Mouse (Mus musculus) heart, postnatal 36 days (tissue): Measurements from ENCODE around the gene Slc22a12. TPM values are rescaled to one million over a fixed set of nuclear protein-coding genes. Genes with fewer than 3 reads are reported as not detected.

Experiments
- DNase-seq, 2 experiments: peaks; one replicate each; pipeline ENCODE4 v3.0.0; 2021 to 2022
- intact Hi-C: fragments of 180-260 bp; cut with DNase I; formaldehyde crosslinking; loops from one replicate; pipeline ENCODE4 v1.15.1; 2025
- total RNA-seq, 2 experiments: library from RNA; stranded (reverse); gene quantifications; 2 replicates each; pipeline ENCODE4 v1.2.3; 2021

Slc22a12 gene
- total RNA-seq, 2 experiments from 2014 or later: not detected

DNA sequence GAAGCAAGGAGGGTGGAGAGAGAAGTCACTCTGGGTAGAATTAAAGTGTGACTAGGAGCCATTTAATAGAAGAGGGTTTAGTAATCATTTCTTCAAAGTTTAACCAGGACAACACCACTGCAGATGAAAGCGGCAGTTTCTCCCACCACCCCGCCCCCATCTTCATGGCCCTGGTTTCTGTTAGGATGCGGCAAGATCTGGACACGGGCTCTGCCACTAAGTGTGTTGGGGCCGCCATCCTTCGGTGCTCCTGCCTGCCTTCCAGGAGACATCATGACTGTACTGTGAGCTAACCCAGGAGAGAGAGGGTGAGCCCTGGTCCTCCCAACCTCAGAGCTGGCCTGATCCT is 177 bp upstream of the Slc22a12 start:
- intact Hi-C loops: no loop called here
- no peak for DNase-seq

DNA sequence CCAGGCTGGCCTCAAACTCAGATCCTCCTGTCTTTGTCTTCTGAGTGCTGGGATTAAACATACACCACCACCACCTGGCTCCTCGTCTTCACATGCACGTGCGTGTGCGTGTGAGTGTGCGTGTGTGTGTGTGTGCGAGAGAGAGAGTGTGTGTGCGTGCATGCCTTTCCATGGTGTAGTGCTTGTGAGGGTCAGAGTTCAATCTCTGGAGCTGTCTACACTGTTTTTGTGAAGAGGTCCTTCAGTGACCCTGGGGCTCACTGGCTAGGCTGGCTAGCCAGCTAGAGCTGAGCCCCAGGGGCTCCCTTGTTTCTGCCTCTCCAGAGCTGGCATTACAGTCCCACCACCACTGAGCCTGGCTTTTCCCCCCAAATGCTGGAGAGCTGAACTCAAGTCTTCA is 1.3 kb downstream of the Slc22a12 start:
- DNase-seq: no peak
- intact Hi-C loops: no loop called here

DNA sequence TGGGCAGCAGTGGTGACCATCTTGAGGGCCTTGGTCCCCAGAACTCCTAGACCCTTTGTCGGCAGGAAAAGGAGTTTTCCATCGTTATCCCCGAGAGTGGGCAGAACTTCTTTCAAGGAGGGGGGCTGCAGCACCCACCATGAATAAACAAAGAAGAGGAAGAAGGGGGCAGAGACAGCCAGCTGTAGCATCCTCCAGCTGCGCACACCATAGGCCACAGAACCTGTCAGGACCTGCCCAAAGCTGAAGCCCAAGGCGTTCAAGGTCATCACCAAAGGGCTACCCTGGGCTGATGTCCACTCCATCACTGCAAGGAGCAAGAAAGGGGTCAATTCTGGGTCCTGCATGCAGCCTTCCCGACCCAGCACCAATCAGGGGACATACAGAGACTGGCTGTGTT is 2.6 kb downstream of the Slc22a12 start:
- intact Hi-C loops: no loop called here
- DNase-seq: no peak

GRCm38 (mm10) chr19:6539592-6539991 is 3.2 kb downstream of the Slc22a12 start:
- no peak for DNase-seq
- intact Hi-C loops: no loop called here

- intact Hi-C loops: no loop called here
- no peak for DNase-seq
Measured at GRCm38 (mm10) chr19:6538546-6538945, 4.3 kb downstream of the Slc22a12 start.

- no peak for DNase-seq
- intact Hi-C loops: no loop called here
Measured at GRCm38 (mm10) chr19:6537526-6537925, 5.3 kb downstream of the Slc22a12 start.

- DNase-seq: no peak
- intact Hi-C loops: no loop called here
Measured at GRCm38 (mm10) chr19:6536696-6537095, 6.1 kb downstream of the Slc22a12 start.

DNA sequence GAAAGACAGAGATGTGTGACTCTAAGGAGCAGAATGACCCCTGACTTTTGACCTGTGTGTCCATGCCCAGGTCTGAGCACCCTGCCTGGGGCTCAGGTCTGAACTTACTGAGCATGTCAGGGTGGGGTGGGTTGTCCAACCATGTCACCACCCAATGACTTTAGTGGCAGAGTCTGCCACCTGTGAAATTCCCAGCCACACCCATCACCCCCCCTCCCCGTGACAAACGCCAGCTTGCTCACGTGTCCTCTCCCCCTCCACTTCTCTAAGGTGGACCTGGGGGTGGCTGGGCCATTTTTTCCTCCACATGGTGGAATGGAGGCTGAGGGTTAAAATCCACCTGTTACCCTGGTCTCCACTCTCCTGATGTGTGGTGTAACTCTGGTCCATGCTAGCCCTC is 6.6 kb downstream of the Slc22a12 start:
- intact Hi-C loops: no loop called here
- no peak for DNase-seq

DNA sequence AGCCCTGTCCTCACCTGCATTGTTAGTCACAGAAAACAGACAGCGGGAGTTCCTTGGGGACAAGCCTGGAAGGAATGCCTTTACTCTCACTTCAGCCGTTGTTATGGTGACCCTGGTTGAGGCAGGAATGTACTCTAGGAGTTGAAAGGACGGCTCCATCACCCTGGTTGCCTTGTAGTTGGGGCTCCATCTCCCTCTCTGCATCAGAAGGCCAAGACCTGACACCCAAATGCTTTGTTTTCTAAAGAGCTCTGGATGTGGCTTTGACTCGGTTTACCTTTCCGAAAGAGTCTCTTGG is 8.8 kb downstream of the Slc22a12 start:
- no peak for DNase-seq
- intact Hi-C loops: no loop called here

- intact Hi-C loops: no loop called here
Measured at GRCm38 (mm10) chr19:6533290-6534117, 9.3 kb downstream of the Slc22a12 start.

DNA sequence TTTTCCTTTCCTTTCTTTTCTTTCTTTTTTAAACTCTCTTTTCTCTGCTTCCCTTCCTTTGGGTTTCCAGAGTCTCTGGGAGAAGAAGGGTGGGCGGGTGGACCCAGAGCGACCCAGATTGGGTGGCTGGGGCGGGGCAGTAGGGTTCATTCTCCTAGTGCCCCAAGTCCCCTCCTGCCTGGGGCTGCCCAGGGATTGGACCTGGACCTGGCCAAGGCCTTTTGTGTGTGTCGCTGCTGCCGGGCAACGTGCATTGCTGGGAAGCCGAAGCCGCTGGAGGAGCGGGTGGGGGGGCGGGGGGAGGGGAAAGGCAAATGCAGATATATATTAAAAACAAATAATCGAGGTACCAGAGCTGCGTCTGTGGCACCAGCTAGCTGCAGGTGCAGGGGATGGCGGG is 10.2 kb downstream of the Slc22a12 start:
- intact Hi-C loops: no loop called here

More at GRCm38 (mm10) chr19:6533290-6534117, 9.3 kb downstream of the Slc22a12 start:
- DNase-seq: no peak

GRCm38 (mm10) chr19:6531832-6532471 is 10.9 kb downstream of the Slc22a12 start:
- intact Hi-C loops: no loop called here
- DNase-seq: peak; percentile 38 to 52

More for the DNA sequence above, 10.2 kb downstream of the Slc22a12 start:
- DNase-seq: peak in 1 of 2 experiments; percentile 37

DNA sequence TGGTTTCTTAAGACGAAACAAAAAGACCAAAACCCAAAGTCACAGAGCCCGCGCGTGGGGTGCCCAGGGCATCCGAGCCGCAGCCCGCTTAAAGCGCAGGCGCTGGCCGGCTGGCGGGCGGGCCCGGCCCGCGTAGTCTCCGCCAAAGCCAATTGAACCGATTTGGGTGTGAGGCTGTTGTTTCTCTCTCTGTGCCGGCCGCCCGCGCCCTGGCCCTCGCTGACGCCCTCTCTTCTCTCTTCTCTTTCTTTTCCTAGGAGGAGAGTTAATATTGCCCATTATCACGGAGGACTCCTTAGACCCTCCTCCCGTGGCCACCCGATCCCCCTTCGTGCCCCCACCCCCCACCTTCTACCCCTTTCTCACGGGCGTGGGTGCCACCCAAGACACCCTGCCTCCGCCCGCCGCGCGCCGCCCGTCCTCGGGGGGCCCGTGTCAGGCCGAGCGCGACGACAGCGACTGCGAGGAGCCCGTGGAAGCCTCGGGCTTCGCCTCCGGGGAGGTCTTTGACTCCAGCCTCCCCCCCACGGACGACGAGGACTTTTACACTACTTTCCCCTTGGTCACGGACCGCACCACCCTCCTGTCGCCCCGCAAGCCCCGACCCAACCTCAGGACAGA is 11.7 kb downstream of the Slc22a12 start:
- intact Hi-C loops: no loop called here
- DNase-seq: peak; percentile 54 to 59

GRCm38 (mm10) chr19:6530359-6530758 is 12.5 kb downstream of the Slc22a12 start:
- no peak for DNase-seq

GRCm38 (mm10) chr19:6529265-6529985 is 13.4 kb downstream of the Slc22a12 start:
- intact Hi-C loops: no loop called here
- DNase-seq: no peak

More at GRCm38 (mm10) chr19:6530359-6530758, 12.5 kb downstream of the Slc22a12 start:
- intact Hi-C loops: no loop called here

GRCm38 (mm10) chr19:6527839-6528531 is 14.8 kb downstream of the Slc22a12 start:
- intact Hi-C loops: no loop called here
- no peak for DNase-seq

- no peak for DNase-seq
- intact Hi-C loops: no loop called here
Measured at GRCm38 (mm10) chr19:6527439-6527838, 15.4 kb downstream of the Slc22a12 start.

DNA sequence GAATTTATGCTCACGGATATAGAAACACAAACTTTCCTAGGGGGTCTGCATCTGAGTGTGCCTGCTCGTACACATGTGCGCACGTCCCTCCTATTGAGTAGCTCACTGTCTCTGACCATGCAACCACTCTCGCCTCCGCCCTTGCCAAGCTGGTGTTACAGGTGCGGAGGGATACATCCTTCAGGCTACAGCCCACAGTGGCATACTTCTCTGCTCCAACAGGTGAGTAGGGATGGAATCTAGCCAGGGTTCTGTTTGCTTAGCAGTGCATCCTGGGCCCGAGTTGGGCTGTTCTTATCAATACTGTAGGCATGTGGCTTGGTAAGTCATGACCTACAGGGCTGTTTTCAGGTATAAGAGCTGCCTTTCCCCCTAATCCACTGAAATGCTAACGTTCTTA is 16.8 kb downstream of the Slc22a12 start:
- DNase-seq: no peak
- intact Hi-C loops: no loop called here

DNA sequence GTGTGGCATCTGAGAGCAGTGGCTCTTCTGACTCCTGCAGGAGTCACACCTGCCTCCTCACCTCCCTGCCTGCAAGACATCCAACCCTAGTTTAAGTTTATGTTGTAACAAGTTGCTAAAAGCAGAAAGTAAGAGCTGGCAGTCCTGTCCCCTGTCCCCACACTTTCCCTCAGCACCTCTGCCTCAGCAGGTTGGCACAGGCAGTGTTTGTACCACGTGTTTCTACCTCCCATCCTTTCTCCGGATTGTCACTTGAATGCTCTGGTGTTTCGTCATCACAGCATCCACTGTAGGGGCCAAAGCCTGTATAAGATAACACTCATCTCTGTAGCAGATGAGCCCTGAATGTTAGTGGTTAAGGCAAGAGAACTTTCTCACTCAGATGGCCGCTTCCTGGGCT is 17.8 kb downstream of the Slc22a12 start:
- intact Hi-C loops: no loop called here
- no peak for DNase-seq

DNA sequence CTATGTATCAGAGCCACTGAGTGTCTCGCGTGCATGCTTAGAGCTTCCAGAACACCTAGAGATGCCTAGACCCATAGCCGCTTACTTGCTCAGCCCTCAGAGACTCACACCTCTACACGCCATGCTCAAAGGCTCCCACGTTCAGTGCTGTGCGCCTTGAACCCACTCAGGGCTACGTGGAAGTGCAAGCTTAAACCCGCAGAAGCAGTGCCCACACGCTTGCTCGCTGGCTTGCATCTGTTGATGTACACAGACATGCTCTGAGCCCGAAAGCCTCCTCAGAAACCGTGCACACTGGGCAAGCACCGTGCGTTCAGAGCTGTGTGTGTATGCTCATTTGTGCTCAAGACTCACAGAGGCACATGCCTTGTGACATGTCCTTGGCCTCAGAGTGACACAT is 20.5 kb downstream of the Slc22a12 start:
- DNase-seq: no peak
- intact Hi-C loops: no loop called here

- intact Hi-C loops: no loop called here
- no peak for DNase-seq
Measured at GRCm38 (mm10) chr19:6521630-6522029, 21.2 kb downstream of the Slc22a12 start.
